Mouse (Mus musculus) testis, postnatal 14 days (tissue): ENCODE data around the gene Ccpg1os.

ENCODE experiments used
- DNase-seq: peaks from one replicate; pipeline ENCODE4 v3.0.0; 2021; ENCODE audit warnings: low spot score

Gene Ccpg1os

DNA sequence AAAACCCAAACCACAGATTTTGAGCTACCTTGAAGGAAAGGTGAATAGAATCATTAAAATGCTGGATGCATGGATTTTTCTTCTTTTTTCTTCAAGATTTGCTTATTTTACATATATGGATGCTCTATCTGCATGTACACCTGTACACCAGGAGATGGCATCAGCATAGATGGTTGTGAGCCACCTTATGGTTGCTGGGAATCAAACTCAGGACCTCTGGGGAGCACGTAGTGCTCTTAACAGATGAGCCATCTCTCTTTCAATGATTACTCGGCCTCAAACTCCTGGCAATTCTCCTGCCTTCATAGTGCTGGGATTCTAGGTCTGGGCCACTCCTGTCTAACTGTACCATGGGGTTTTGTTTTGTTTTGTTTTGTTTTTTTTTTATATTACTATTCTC lies 2.1 kb downstream of the Ccpg1os start:
- no peak for DNase-seq

DNA sequence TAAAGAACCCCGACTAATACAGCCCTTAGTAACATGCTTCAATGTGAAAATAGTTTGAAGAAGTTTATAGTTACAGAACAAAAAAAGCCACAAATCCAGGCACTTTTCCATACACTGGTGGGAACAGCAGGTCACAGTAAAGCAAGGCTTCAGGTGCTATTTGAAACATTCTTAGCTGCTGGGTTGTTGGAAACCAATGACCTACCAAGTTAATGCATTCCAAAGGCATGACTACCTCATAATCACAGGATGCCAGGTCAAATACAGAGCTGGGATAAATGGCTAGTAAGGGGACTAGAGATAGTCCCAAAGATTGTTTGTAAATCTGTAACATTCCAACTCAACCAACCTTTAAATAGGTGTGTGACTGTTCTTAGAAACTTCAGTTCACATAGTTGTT lies 9.9 kb downstream of the Ccpg1os start:
- DNase-seq: no peak

DNA sequence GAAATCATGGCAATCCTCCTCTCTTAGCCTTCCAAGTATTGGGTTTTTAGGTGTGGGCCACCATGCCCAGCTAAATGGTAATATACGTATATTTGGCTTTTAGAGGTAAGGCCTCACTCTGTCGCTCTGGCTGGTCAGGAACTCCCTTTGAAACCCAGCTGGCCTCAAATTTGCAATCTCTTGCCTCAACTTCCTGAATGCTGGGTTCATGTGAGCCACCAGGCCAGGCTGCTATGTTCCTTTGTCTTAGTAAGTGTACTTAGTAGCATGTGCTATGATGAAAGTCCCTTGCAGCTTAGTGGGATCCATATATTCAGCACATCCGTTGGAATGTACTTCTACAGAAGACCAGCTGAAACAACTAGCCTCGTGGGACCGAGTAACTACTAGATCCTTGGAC lies 10.4 kb downstream of the Ccpg1os start:
- no peak for DNase-seq

DNA sequence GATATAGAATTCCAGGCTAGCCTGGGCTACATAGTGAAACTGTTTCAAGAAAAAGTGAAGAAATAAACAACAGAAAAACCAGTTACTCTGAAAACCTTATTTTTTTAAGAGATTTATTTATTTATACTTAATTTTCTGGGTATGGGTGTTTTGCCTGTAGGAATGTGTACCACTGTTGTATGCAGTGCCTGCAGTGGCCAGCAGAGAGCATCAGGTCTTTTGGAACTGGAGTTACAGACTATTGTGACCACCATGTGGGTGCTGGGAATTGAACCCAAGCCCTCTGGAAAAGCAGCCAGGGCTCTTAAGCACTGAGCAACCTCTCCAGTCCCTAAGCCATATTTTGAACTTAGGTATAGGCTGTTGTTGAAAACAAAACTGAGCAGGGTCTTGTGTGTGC lies 12.2 kb downstream of the Ccpg1os start:
- DNase-seq: no peak

DNA sequence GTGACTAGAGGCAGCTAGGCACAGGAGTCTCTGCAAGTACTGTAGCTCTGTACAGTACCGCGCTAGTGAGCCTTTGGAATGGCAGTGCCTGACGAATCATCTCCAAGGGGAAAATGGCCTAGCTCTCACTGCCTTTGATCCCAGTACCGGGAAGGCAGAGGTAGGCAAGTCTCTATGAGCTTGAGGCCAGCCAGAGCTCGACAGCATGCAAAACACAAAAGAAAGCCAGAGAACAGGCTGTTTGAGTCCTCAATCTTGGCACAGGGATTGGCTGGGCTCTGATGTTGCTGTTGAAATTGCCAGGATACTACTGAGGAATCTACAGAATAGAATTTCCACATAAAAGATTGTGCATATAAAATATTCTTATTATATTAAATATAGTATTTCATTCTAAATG lies 12.7 kb downstream of the Ccpg1os start:
- no peak for DNase-seq

DNA sequence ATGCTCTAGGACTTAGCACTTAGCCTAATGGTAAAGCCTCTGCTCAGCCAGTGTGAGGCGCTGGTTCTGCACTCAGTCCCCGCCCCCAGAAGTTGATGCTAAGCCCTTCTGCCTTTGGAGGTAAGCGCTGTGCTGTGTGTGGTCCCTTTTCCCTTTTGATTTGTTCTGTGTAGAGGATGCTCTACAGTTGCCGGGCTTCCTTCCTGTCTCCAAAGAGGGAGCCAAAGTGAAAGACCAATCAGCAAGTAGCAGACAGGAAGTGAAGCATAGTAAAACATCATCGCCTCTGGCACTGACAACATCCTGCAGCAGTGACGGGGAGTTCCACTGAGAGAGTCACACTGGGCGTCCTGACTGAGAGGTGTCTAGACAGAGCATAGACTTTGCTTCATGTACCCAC lies 15.3 kb downstream of the Ccpg1os start:
- no peak for DNase-seq

DNA sequence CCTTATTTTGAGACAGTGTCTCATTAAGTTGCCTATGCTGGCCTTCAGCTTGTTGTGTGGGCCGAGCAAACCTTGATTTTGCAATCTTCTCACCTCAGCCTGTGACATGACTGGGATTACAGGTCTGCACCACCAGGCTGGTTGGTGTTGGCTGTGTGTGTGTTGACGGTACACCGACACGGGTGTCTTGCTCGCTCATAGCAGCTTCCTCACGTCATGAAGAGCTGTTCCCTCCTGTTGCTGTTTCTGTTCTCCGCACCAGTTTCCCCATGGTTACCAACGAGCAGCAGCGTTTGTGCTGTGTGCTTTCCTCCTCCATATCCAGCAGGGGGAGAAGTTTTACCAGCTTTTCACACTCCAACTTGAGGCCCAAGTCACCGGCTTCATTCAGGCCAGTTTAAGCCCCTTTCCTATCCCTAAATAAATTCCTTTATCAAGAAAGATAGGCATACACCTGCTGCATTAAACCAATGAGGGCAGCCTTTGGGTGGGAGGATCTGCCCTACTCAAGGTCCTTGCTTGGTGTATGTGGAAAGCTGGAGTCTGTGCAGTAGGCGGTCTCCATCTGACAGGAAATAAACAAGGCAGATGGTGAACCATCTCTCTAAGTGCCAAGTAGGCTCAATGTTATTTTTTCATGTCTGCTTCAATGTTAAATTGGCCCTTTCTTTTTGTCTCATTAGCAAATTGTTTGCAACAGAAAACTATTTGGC lies 16.7 kb downstream of the Ccpg1os start:
- DNase-seq: no peak

DNA sequence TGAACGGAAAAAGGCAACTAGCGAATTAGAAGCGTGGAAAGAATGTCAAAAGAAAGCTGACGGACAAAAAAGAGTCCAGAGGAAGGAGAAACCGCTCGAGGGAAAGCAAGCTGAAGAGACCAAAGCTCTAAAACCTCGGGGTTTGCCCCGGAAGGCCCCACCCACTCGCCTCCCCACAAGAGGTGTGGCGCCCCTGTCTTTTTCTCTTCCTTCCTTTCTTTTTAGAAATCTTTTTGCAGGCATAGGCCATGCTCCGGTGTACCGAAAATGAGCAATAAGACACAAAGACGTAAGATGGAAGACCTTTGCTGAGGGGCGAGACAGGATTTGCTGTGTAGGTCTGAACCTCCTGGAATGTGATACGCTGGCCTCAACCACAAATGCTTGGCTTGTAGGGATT lies 23.2 kb downstream of the Ccpg1os start:
- DNase-seq: no peak

DNA sequence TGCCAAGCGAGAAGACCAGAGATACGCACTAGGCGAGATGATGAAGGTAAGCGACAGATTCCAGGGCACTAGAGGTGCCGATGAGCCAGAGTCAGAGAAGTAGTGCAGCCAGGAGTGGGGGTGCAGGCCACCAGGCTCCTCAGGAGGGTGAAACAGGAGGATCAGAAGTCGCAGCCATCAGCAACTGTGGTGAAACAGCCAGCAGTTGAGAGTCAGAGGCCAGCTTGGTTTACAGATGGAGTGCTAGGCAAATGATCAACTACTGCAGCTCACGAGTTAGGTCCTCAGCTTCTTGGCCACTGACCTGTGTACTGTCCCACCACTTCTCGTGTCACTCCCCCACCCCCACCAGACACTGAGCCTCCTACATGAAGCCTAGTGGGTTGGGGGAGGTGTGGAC lies 23.8 kb downstream of the Ccpg1os start:
- no peak for DNase-seq

DNA sequence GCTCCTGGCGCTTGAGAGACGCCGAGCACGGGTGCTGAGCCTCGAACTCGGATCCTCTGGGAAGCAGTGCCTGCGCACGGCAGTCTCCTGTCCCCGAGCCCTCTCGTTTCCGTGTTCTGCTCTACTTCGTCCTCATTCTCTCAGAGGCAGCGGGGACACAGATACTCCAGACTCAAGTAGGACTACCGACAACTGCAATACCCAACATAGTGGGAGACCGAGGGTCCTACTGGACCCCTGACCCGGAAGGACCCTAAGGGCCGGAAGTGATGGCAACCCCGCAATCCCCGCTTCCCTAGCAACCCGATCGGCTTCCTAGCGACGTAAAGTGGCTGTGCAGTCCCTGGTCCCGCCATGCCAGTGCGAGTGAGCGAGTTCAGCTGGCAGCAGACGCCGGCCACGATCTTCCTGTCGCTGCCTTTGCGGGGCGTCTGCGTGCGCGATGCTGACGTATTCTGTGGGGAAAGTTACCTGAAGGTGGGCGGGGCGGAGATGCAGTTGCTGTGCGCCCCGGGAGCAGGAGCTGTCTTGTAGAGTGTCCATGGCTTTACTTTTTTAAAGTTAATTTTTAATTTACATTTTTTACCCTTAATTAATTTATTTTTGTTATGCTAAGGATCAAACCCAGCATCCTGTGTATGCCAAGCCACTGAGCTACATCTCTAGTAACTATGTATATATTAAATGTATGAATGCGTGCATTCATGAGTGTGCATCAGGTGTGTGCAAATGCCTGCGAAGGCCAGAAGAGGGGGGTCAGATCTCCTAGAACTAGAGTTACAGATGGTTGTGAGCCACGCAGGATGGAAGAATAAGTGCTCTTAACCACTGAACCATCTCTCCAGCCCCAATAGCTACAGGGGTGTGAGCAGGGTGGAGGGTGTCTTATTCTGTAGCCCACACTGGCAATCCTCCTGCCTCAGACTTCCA lies 26.4 kb downstream of the Ccpg1os start, which contains the start of the genes Dyx1c1 and Gm44503:
Gene Dyx1c1, plus strand, starts transcription at position 265 of the 930 bp plus-strand sequence.
Gene Gm44503, plus strand, starts transcription at position 332 of the 930 bp plus-strand sequence.
- peak; percentile 82 for DNase-seq

DNA sequence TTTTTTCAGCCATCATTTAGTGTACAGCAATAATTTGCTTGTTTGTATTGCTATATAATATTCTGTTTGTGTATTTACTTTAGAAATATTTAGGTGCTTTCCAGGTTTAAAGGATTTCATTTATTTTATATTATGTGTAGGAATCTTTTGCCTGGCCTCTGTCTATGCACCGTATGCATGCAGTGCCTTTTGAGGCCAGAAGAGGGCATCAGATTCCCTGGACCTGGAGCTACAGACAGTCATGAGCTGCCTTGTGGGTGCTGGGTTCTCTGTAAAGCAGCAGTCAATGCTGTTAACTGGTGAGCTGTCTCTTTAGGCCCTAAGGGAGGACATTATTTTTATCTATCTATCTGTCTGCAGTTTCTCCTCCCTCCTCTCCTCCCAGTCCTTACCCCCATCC lies 29.6 kb downstream of the Ccpg1os start:
- DNase-seq: no peak

DNA sequence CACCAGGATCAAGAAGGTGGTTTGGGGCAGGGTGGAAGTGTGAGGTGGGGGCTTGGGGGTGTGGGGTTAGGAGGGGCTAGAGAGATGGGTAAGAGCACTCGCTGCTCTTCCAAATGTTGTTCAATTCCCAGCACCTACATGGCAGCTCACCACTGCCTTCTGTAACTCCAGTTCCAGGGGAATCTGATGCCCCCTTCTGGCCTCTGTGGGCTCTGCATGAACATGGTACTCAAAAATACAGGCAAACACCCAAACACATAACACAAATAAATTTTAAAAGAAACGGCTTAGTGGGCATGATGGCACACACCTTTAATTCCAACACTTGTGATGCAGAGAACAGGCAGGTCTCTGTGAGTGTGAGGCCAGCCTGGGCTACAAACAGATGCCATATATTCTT lies 30.4 kb downstream of the Ccpg1os start:
- DNase-seq: no peak

DNA sequence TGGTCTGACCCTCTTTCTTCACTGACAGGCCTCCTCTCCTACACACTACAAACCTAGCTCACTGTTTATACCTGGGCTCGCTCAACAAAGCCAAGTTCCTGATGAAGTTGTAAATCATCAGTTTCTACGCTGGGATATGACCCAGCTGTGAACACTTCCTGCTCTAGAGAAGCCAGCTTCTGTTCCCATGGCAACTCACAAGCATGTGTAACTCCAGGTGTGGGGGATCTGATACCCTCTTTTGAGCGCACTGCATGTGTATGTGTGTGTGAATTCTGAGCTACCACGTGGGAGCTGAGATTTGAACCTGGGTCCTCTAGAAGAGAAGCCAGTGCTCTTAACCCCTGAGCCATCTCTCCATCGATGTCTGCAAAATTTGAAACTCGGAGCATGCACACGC lies 35.6 kb downstream of the Ccpg1os start:
- no peak for DNase-seq

DNA sequence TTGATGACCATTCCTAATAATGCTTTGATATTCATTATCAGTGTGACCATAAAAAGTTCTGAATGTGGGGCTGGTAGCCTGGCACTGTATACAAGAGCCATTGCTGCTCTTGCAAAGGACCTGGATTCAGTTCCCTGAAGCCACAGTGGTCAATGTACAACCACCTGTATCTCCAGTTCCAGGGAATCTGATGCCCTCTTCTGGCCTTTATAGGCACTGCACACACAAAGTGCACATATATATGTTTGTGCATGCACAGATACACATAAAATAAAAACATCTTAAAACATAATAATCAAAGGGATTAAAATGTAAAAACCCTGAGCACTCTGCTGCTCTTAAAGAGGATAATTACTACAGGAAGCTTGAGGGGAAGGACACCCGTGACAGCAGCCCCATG lies 38.2 kb downstream of the Ccpg1os start:
- no peak for DNase-seq

DNA sequence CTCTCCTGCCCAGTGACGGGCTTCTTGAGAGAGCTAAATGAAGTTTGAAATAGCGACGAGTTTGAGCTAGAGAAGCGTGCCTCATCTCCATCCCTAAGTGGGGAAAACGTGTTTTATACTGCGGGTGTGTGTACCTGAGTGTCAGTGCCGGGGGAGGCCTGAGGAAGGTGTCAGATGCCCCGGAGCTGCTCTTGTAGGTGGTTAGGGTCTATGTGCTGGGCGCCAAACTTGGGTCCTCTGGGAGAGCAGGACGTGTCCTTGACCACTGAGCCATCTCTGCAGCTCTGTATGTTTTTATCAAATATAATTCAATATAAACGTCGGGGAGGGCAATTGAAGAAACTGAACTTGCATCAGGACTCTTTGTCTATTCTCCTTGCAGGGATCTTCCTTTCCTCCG lies 40.9 kb downstream of the Ccpg1os start:
- no peak for DNase-seq

DNA sequence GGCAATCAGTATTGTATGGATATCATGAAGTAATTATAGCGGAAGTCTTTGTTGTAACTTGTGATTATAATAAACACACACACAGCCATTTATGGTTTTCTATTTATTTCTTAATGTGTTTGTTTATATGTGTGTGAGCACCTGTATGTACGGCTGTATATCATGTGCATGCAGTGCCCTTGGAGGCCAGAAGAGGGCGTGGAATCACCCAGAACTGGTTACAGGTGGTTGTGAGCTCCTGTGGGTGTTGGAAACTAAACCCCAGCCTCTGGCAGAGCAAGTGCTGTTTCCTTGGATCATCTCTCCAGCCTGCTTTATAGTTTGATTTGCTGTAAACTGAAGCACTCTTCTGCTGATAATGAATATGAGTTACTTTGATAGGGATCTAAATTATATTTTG lies 41.8 kb downstream of the Ccpg1os start:
- no peak for DNase-seq

DNA sequence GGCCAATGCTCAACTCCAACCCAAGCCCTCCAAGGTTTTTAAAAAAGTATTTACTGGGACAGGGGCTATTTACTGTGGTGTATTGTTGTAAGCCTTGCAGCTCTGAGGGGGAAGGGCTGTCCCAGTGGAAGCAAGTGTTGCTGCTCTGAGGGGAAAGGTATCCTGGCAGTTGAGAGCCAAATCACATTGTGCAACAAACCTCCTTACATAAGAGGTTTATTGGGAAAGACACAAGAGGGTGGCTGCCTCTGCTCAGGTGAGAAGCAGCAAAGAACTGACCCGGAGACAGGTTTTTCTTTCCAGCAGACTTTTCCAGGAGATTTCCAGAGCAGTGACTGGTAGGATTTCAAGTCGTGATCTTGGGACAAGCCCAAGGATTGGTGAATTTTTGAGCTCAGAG lies 48.9 kb downstream of the Ccpg1os start:
- DNase-seq: no peak

DNA sequence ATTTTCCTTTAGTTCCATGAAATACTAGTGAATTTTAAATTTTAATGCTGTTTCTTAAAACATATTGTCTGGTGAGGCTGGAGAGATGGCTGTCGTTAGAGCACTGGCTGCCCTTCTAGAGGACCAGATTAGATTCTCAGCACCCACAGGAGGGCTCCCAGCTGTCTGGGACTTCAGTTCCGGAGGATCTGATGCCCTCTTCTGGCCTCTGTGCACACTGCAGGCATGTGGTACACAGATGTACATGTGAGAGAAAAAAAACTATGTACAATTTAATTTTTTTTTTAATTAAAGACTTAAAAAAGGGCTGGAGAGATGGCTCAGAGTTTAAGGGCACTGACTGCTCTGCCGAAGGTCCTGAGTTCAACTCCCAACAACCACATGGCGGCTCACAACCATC lies 49.9 kb downstream of the Ccpg1os start:
- no peak for DNase-seq

DNA sequence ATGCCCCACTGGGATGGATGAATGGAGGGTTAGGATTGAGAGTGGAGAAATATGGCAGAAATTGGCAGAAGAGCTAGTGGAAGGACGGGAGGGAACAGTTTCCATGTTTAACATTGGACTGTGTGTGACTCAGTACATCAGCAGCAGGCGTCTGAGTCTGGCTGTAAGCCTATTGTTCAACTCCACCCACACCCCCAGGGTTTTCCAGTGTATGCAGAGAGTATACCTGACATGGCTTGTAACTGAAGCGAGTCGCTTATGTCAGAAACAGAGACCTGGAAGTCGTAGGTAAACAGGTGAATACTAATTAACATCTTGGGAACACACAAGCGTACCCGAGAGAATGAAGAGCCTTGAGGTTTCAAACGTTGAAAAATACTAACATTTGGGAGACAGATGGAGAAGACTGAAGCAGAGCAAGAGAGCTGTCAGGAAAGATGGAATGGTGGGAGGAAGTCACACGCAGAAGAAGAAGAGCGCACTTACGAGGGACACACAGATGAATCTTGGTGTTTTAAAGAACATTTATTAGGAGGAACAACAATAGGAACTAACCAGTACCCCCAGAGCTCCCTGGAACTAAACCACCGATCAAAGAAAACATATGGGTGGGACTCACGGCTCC lies 53.9 kb downstream of the Ccpg1os start:
- no peak for DNase-seq
